Mouse (Mus musculus): ENCODE measurements around the gene Igfbp1.

Igfbp1 gene

DNA sequence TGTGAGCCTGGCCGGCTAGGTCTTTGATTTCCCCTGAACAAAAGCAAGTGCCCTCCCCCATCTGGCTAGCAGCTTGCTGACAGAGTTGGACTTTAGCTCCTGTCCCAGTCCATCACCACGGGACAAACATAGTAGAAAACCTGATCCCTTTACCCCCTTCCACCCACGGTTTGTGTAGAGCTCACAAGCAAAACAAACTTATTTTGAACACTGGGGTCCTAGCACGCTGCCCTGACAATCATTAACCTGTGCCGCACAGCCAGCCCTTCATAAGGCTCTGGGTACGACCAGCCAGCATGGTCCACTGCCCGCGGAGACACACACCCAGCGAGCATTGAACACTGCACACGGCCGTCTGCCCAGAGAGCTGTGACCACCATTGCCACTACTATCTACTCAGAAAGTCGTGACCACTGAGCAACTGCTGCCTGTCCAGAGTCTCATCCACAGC lies at the start of gene Igfbp1:
Gene Igfbp1, plus strand, starts transcription at position 292 of the 451 bp plus-strand sequence.
- peak in 1 of 2 experiments; percentile 1 for DNase-seq

DNA sequence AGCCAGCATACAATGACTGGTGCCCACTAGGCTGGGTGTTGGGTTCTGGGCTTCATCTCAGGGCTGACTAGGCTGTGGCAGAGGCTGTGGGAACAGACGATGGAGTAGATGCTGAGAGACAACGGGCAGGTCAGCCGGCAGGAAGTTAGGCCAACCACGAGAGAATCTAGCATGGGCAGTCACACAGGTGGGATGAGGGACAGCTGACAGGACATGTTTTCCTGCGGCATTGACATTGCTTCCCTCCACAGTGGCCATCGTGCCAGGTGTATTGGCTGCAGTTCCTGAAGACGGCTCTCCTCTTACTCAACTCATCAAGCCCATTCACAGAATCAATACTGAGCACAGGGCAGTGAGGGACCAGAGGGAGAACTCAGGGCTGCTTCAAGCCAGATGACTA lies 49.6 kb upstream of the Igfbp1 start:
- DNase-seq, result no peak

DNA sequence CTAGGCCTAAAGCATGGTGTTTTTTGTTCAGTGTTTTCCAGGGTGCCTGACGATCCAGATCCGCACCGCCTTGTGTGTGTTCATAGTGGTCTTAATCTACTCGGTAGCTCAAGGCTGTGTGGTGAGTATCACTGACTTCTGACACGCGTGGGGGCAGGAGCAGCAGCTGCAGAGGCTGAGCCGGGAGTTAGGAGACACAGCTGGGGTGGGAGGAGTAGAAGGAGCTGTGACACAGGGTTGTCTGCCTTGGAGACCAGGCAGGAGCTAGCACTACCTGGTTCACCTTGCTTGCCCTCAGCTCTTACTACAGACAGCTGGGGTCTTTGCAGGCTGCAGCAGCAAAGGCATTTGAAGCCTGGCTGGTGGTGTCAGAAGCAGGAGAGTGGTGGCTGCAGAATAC lies 48.1 kb upstream of the Igfbp1 start:
- no peak for DNase-seq

DNA sequence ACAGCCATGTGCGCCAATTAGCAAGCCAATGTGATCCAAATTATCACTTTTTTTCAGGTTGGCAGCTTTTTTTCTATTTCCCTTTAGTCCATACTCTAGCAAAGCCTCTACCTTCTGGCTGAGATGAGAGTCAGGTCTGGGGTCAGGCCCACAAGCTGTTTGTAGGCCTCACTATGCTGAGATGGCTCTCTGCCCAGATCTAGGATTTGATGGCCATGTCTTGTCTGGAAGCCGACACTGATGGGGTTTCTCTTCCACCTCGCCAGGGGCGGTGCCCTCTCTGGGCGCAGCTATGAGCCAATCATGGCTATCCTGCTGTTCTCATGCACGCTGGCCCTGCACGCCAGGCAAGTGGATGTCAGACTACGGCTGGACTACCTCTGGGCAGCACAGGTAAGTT lies 47.1 kb upstream of the Igfbp1 start:
- DNase-seq, result peak; percentile 84 to 86

DNA sequence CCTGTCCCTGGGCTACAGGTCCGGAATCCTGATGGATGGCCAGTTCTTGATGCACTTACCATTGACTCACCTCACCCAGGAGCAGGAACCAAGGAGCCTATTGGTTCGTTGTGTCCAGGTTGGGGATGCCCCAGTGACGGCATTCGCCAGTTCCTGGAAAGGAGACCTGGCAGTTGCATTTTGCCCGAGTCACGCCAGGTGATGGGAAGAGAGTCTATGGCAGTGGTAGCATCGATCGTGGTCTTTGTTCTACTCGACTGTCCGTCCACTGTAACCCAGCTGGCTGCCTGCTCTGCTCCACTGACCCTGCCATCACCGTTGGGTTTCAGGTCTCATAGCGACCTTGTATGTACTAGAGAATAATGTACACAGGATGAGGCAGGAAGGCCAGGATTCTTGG lies 45.2 kb upstream of the Igfbp1 start:
- no peak for DNase-seq

DNA sequence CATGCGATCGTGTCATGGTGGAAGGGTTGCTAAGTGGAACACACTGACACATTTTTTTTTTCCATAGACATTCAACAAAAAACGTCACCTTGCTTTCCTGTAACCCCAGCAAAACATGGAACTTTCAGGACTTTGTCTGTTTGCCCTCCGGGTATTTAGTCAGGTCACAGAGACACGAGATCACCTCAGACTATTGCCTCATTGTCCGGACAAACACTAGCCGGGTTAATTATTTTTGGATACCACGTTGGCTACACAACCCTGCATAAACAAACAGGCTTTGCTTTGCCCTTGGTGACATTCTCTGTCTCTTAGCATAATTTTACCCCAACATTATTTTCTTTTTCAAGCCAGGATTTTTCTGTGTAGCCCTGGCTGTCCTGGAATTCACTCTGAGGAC lies 44.5 kb upstream of the Igfbp1 start:
- DNase-seq, result no peak

DNA sequence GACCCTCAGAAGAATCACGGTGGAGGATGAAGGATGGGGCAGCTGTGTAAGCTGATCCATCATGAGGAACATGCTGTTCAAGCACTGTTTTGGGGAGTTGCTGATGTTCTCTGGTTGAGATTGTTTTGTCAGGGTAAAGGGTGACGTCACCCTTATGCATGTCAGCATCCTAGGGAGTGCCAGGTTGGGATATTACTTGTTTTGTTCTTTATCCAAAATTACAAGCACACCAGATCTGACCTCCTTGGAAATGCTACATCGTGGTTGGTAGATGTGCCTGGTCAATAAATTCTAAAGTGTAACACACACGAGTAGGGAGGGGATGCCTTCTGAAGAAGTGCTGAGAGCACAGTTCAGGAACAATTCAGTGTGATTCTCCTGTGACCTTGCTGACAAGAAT lies 41.2 kb upstream of the Igfbp1 start:
- DNase-seq, result no peak

DNA sequence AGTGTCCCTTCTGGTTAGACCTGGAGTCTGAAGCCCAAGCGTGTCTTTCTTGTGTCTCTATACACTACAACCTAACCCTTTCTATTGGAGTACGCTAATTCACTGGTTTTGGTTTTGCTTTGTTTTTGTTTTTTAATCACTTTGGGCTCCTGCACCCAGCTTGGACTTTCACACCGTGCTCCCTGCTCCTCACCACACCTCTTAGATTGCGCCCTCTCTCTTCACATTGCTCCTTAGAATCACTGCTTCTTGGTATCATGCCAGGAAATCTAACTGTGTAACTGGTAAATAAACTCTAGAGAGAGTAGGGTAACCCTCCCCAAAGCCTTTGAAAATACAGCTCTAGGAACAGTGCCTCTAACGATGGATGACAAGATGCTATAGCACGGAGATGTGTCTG lies 39.4 kb upstream of the Igfbp1 start:
- DNase-seq, result no peak

DNA sequence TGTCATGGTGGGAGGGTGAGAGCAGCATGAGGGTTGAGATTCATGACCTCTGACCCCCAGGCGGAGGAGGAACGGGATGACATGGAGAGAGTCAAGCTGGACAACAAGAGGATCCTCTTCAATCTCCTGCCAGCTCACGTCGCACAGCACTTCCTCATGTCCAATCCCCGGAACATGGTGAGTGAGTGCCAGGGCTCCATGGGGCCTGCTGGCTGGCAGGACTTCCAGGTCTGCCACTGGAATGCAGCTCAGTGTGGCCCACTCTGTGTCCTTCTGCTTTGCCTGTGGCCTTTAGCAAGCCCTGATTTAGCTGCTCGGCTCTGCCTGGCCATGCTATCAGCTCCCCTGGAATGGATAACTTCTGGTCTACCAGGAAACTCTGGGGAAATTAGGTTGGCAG lies 37.4 kb upstream of the Igfbp1 start:
- DNase-seq, result peak; percentile 64 to 79

DNA sequence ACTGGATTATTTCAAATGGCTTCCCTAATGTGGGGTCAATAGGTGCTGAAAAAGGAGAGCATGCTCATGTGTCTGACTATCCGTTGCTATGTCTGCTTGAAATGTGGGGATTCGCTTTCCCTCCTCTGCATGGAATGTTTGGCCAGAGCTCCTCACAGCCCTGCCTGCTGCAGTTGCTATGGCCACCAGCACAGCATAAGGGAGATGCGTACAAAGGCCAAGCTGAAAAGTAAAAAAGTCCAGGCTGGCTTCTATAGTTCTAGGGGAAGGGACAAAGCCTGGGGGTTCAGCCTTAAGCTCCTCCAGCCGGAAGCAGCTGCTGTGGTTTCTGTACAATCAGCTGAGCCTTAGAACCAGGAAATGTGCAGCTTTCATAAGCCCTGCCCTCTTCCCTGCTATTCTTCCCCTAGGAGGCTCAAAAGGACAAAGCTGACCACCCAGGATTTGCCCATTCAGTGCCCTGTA lies 36.9 kb upstream of the Igfbp1 start:
- no peak for DNase-seq

DNA sequence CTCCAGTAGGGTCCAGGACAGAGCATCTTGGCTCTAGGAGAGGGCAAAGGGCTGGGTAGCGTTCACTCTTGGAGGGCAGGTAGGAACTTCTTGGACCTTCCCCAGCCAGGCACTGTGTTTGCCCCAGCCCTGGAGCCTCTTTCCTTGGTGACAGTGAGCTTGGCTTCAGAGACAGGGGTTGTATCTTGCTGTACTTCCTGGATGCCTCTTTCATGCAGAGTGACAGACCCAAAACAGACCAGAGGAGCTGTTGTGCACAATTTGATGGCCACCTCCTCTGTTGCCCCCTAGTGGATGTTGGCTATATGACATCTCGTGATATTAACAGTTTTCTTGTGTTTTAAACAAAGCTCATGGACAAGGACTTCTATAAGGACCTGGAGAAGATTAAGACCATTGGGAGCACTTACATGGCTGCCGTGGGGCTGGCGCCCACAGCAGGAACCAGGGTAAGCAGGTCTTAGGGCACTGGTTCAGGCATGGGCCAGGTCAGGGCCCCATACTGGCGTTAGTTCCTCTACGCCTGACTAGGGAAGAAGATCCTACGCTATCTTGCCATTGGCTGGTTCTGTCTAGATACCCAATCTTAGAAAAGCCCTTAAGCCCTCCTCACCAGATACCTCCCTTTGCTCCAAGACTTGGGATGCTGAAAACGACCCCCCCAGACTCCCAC lies 35.9 kb upstream of the Igfbp1 start:
- peak; percentile 70 to 84 for DNase-seq

DNA sequence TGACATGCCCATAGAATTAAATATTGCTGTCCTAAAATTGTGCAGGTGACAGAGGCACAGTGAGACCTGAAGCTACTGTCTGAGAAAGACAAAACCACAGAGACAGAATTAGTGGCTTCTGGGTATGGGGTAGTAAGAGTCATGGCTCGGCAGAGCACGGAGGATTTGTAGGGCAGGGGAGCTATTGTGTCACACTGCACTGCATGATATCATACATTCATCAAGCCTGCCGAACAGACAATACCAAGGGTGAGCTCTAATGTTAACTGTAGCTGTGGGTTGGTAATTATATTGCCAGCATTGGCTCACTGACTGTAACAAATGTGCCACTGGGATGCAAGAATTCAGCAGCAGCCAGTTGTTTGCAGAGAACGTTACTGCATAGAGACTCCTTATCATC lies 33.2 kb upstream of the Igfbp1 start:
- no peak for DNase-seq

DNA sequence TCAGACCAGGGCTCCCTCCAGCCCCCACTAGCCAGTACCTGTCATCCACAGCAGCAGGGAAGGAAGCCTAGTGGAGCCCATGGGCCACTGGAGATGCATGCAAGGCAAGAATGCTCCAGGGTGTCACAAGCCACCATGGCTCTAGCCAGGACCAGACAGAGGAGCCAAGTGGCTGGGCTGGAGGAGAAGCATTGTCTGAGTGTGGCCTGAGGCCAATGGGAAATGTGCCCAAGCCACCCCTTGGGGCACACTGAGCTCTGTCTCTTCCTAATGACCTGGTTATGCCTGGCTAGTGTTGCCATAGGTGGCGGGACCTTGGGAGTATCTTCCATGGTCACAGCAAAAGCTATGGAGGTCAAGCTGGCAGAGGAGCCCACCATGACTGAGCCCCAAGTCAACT lies 27.9 kb upstream of the Igfbp1 start:
- DNase-seq, result no peak

DNA sequence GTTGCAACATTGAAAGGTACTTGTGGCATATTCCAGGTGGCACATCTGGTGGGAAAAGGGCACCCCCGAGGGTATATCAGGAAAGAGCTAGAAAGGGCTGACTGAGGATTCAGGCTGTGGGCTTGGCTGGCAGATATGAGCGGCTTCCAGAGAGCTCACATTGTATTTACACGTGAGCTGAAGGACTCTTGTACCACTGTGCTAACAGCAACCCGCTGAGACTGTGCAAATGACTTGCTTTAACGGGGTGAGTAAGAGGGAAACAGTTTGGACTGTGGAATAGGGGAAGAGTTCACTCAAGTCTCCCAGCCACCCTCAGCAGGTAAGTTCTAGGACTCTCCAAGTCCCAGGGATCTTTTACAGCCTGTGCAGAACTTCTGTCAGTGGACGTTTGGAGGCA lies 23.9 kb upstream of the Igfbp1 start:
- no peak for DNase-seq

DNA sequence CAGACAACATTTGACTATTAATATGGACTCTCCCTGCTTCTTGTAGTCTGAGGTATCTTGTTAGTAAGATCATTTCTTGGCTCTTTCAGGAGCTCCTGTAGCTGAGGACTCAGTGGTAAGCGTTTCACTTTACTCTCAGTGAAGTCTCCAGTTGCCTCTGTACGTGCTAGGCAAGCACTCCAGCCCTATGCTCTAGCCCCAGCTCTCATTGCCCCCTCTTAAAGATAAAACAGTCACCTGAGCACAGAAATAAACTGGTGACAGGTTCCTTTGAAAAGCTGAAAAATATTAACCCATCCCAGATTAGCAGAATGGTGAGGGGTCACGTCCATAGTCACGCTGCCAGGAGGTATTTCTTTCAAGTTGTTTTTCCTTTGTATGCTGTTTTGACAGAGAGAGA lies 18.9 kb upstream of the Igfbp1 start:
- no peak for DNase-seq

DNA sequence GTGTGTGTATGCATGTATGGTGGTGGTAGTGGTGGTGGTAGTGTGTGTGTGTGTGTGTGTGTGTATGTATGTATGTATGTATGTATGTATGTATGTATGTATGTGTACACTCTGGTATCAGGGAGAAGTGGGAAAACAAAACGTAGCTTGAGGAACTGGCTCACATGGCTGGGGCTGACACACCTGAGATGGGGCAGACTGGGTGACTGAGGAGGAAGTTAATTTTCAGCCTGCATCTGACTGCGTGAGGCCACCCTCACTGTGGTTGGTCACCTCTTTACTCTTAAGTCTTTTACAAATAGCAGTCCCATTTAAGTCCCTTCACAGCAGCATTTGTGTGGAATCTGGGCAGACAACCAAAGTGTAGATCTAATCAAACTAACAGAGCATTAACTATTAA lies 18.3 kb upstream of the Igfbp1 start:
- no peak for DNase-seq

DNA sequence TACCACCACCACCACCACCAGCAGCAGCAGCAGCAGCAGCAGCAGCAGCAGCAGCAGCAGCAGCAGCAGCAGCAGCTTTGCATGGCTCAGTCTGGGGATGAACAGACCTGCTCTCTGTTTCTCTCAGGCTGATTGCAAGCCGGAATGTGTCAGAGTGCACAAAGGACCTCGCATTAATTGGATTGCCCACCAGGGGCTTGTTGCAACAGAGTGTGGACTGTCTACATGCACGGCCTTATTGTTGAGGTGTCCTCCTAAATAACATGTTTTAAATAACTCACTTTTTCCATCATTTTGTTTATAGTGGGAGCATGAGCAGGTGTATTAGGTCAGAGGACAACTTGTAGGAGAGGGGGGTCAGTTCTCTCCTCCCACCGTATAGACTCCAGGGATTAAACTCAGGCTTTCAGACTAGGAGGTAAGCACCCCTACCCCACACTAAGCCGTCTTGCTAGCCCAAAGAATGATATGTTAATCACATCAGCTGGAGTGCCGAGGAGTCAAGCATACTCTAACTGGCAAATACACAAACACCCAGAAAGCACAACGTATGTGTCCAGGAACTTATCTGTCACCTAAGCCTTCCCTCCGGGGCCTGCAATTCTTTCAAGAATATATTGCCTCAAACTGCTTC lies 15.1 kb upstream of the Igfbp1 start:
- DNase-seq, result no peak

DNA sequence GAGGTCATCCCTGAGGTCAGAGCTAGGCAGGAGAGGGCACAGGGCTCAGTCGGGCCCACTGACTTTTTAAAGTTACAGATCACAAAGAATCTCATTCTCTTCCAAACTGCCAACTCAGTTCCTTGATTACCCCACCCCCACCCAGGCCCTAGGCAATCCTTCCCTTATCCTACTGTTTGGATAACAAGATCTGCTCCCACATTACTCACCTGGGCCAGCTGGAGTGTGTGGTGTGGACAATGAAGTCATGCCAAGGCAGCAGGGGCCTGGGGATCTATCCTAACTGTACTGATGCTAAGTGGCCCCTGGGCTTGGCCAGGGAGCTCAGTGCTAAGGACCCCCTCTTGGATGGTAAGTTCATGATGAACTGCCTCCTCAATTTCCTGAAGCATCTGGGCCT lies 13.2 kb upstream of the Igfbp1 start:
- DNase-seq, result no peak

DNA sequence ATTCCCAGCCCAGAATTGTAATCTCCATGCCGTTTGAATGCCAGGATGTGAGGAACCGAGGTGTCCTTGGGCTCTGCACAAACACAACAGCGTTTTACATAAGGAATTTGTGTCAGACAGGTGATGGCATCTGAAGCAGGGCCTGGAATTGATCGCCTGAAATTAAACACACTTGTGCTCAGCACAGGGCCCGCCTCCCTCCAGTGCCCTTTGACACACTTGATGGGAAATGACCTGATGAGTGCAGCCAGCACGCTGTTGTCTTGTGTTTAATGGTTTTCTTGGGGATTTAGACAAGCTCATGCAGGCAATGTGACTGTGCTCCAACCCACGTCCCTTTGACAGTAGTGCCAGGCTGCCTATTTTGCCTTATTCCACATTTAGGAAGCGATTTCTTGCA lies 10.1 kb upstream of the Igfbp1 start:
- DNase-seq, result no peak

DNA sequence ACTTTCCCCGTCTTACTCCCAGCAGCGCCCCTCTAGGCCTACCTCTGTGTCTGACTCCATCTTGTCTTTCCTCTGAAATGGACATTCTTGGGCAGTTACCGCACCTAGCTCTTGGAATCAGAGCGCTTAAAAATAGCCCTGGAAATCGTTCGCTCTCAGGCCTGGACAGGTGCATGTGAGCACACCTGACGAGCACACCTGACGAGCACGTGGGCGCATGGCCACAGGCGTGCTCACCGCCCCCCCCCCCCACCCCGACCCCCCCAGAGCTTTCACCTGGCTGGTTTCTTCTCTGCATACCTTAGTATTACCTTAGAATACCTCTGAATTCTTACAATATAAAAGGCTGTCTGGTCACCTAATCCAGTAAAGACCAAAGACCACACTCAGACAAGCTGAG lies 9.1 kb upstream of the Igfbp1 start, which contains the start of gene Gm11985:
Gene Gm11985, minus strand, starts transcription at position 101 of the 400 bp plus-strand sequence.
- no peak for DNase-seq

DNA sequence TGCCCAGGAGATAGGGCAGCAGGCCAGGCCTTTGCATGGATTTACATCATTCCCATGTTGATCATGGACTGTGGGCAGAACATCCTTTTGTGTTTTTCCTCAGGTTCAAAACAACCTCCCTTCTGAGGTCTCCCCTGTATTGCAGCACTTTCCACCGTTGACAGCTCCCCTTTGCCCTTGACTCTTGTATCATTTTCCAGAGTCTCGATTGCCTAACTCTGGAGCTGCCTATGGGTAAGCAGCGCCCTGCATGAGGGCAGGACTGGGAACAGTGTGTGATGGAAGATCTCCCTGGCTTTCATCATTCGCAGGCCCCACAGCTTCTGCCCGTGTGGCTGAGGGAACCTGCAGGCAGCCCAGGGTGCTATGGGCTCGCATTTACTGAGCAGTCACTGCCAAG lies 4.9 kb upstream of the Igfbp1 start:
- DNase-seq, result no peak

DNA sequence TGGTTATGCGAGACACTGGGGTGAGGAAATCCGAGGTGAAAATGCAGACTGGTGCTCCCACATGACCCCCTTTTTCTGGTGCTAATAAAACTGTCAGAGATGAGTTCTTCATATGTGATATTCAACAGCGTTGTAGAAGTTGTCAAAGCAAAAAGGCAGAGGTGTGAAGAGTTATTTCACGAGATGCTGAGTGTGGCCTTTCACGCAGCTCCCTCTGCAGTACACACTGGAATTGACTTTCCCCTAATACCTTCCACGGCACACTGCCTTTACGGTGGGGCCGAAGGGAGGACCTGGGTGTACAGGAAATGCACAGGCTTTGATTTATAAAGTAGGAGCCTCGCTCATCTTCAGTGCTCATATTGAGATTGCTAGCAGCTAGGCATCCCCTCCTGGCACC lies 4.4 kb upstream of the Igfbp1 start:
- DNase-seq, result no peak

DNA sequence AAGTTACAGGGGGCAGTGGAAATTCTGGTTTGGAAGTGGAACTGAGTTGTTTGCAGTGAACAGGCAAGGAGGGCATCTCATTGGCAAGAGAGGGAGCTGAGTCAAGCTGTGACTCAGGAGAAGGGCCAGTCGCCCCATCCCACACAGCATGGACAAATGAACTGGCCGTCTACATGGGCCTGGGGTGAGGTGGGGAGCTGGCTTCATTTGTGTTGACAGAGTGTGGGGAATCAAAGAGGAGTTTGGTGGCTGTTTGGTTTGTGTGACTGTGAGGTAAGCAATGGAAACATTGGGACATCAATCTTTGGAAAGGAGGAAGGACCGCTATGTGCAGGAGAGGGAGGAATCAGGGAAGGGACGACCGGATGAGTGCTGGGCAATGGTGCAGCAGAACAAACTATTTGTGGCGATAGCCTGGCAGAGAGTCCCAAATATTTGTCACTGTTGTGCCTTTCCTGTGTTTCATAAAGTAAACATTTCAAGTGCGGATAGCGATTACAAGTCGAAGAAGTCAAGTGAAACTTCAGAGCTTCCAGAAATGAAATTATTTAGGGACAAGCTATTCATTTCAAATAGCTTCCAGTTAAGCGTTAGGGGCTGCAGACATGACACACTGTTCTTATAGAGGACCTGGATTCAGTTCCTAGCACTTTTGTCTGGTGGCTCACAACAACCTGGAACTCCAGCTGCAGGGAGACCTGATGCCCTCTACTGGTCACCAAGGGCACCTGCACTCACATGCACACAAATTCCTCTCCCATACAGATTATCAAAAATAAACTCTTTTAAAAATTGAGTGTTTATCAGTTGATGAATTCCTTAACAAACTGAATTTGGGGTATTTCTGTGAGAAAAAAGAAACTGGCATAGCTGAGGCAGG lies 2.9 kb upstream of the Igfbp1 start:
- no peak for DNase-seq

DNA sequence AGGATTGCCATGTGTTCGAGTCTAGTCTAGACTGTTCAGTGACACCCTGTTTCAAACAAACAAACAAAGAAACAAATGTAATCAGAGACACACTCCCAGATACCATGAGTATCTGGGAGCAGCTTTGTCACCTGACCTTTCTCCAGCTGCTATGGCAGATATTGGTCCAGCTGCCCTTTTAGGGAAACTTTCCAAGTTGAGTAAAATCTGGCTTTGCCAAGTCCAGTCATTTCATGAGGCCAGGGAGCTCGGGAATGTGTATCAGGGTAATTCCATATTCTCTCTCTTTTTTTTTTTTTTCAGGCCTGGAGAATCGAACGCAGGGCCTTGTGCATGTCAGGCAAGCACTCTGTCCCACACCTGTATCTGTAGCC lies 2.3 kb upstream of the Igfbp1 start:
- no peak for DNase-seq
